Mouse (Mus musculus): ENCODE results near the gene Foxa2.

DNA sequence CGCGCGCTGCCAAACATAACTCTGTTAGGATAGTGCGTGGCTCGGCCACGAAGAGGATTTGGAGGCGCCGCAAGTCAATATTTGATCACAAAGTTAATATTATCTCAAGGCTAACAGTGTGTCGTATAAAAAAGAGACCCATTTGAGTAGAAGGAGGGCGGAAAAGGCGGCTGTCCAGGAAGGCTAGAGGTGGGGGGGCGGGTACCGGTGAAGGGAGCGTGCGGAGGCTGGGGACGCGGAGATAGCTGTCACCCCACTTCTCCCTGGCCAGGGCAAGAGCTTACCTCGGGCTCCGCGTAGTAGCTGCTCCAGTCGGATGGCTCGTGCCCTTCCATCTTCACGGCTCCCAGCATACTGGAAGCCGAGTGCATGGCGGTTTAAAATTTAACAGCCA lies 1.2 kb downstream of the Foxa2 start:
- TF ChIP-seq CTCF (IDR thresholded peaks at IDR 0.05; ENCODE audit: insufficient read depth, low read depth, low read length) (no peak), POLR2A (IDR thresholded peaks at IDR 0.05; ENCODE audit: insufficient read depth, low read depth, low read length) (no peak)
